Mouse (Mus musculus) brain, adult 2 months (tissue): ENCODE measurements around the gene Rpf1.

ENCODE experiments used
- DNase-seq: peaks from one replicate; pipeline ENCODE4 v3.0.0; 2011; ENCODE audit warnings: low read depth, low spot score

The Rpf1 gene

DNA sequence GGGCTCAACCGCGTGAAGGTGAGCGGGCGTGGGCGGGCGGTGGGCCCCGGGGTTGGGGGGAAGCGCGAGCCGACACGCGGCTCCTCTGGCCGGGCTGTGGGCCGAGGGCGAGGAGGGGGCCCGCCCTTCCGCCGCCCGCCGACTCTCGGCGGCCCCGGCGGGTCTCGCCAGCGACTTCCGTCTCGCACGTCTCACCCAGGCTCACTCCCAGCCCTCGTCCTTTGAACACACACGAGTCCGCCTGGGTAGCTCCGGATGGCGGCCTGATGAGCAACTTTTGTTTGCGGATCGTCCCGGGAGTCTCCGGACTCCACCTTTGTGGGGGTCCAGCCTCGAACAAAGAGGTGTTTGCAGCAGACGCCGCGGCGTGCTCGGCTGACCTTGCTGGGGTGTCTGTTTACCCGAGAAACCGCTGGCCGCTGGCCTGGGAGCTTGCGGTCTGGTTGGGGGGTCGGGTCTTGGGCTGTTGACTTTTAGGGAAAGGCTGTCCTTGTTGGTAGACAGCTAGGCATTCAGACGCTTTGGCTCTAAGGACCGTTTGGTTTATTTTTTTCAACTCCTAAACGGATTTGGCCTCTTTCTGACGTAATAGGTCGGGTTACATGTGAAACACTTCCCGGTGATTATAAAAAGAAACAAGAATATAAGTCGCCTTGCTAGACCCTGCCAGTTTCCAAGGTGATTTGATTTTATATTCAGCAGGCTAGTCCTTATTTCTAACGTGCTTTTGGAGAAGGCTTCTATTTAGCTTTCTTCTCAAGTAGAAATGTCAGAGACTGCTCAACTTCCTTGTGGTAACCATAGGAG, 21.0 kb downstream of the Rpf1 start:
- peak; percentile 23 for DNase-seq

DNA sequence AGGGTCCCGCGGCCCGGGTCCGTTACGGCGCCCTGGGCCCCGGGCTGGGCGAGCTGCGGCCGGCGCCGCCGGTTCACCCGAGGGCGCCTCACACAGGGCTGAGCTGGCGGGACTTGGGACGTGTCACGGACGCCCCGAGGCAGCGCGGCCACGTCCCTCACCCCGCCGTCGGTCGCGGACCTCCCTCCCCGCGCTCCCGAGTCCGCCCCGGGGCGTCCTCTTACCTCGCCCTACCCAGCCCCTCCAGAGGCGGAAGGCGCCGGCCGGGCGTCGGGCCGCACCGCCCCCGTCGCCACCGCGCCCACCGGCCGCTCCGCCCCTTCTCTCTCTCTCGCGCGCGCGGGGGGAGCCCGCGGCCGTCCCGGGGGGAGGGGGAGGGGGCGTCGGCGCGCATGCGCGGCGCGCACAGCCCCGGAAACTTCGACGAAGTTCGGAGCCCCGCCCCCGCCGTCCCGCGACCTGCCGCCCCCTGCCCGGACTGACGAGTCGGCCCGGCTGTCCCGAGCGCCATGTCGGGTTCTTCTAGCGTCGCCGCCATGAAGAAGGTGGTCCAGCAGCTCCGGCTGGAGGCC, 21.7 kb downstream of the Rpf1 start, which contains the start of the genes Spata1 and Gng5:
Spata1 (minus strand) TSS at position 323 of the 572 bp plus-strand sequence.
Gng5 (plus strand) TSS at position 377 of the 572 bp plus-strand sequence.
- peak; percentile 64 for DNase-seq

DNA sequence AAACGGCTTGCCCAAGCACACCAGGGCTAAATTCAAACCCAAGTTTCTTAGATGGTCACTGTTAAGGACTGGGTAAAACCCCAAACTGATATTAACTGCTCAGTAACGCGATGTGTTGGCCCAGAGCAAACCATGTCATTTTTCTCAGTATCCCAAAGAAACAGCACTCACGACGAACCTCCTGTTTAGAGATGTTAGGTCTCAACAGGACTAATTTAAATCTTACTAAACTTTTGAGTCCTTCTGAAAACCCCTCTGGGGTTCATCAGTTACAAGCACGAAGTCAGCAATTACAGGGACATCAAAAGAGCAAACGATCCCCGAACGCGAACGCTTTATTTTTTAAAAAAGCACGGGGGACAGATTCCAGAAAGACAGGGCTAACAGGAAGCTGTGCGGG, 22.2 kb downstream of the Rpf1 start:
- DNase-seq, result no peak

DNA sequence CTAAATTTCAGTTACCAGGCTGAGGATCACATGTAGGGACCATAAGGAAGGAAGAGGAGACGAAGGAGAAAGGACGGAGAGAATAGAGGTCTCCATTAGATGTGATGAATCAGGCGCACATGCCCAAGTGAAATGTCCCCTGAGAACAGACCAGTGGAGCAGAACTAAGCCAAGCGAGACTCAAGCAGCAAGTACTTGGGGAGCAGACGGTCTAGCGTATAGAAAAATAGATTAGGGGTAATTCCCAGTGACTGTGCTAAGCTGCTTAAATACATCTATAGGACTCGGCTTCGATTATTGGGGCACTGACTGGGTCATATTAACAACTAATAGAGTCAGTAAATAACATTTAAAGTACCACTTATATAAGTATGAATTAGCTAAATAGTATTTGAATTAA, 26.3 kb downstream of the Rpf1 start:
- no peak for DNase-seq

DNA sequence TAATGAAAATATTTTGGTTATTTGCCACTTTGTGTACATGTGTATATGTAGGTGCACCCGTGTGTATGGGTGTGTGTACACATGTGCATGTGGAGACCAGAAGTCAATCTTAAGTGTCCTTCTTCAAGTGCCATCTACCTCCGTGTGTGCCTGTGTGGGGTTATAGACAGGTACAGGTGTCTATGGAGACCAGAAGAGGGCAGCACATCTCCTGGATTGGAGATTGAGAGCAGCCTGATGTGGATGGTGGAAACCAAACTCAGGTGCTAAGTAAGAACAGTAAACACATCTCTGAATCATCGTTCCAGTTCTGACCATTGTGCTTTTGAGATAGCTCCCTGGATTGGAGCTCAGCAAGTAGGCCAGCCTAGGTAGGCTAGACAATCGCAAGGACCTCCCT, 34.8 kb downstream of the Rpf1 start:
- no peak for DNase-seq

DNA sequence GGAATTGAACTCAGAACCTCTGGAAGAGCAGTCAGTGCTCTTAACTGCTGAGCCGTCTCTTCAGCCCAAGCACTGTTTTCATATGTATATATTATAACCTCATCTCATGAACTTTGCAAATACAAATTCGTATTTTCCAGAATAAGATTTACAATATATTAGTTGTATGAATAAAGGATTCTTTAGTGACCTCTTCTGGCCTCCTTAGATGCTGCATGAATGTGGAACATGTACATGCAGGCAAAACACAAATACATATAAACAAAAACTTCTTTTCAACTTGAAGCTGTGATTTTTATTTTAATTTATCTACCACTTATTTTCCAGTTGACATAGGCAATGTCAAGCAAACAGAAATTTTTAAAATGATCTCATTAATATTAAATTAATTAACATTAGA, 39.2 kb downstream of the Rpf1 start:
- DNase-seq, result no peak

DNA sequence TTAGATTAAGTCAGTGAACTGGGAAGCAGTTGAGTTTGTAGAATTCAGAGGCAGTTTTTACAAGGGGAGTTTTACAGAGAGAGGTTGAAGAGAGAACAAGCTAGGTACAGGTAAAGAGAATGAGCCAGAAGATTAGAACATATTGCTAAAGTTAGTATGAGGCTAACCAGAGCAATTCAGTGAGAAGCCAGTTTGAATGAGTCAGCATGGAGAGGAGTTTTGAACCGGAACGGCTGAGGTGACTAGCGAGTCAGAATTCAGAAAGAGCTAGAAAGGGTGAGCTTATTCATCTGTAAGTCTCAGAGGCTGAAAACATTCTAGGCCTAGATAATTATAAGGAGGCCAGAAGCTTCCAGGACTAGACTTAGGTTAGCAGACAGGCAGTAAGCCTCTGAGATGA, 46.8 kb downstream of the Rpf1 start:
- DNase-seq, result no peak

DNA sequence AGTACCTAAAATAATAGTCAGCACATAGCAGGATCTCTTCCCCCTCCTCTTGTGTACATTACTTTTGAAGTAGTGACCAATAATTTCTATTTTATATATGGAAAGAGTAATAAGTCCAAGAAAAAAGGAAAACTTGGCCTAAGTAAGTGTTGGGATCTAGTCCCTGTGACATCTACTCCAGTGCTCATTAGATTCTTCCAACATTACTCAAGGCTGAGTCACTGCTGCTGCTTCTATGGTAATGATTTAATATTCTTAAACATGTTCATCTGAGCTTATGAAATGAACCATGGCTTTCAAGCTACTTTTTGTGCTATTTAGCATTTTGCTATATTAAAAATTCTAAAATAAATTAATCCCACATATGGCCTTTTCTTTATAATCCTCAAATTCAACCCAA, 47.5 kb downstream of the Rpf1 start:
- no peak for DNase-seq

DNA sequence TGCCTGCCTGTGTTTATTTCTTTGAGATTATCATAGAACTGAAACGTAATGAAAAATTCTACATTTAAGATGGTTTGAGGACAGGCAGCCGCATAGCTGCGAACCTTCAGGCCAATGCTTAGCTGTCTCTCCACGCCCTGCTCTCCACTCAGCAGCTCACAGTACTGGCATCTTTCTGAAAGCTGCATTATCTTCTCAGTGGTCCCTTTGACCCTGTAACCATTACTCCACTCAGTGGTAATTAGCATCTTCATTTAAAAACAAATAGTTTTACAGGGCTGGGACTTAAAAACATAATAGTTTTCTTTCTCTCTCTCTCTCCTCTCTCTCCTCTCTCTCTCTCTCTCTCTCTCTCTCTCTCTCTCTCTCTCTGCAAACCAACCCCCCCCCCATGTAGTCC, 48.6 kb downstream of the Rpf1 start:
- no peak for DNase-seq

DNA sequence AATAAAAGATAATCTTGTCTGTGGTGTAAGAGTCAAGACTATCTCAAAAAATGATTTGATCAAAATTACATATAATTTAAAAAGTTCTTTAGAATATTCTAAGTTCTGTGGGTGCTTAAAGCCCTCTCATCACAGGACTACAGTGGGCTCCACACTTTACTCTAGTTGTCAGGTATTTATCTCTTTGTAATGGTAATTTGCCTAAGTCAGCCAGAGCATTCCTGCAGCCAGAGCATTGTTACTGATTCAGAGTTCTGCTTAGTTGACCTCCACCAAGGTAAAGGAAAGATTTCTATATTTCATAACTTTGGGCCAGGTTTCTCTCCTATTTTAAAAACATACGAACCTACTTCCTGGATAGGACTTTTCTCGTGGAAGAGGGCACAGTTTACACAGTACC, 52.0 kb downstream of the Rpf1 start:
- no peak for DNase-seq

DNA sequence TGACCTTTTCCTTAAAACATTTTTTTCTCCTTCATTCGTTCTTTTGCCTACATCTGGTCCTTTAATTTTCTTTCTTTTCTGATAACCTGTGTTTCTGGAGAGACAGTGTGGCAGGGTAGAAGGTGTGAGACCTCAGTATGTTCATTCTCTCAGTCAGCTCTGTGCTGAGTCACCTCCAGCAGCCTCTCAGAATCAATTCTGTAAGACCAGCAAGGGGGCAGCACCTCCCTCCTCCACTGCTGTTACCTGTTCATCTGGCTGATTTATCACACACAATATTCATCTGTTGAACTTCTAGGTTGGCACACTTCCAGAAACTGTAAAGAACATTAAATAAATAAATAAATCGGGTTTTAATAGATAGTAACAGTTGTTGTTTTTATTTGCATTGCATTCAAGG, 58.3 kb downstream of the Rpf1 start:
- DNase-seq, result no peak
